Mouse (Mus musculus) embryonic facial prominence, embryonic 13.5 days (tissue): ENCODE data around the gene Ddb1. TPM values are rescaled to one million over a fixed set of nuclear protein-coding genes. Genes with fewer than 3 reads are reported as not detected.
A peak's percentile ranks its signal among the peaks of the same experiment; 100 is the strongest.

Experiments used
- ATAC-seq: fragments of 200-750 bp; cut with Nextera tagmentation; 2 replicates; pipeline ENCODE4 v1.8.0; 2017; ENCODE audit warnings: low read depth; ENCODE audit not compliant: insufficient number of reproducible peaks, insufficient read depth, low FRiP score, low TSS enrichment
- H3K27ac ChIP-seq: fragments of 300-500 bp; sonication (generic); 2 replicates; pipeline ENCODE4 v1.5.1; 2015; ENCODE audit warnings: moderate library complexity, mild to moderate bottlenecking, inconsistent platforms
- H3K27me3 ChIP-seq: fragments of 300-500 bp; sonication (generic); 2 replicates; pipeline ENCODE4 v1.6.1; 2015; ENCODE audit warnings: mild to moderate bottlenecking, inconsistent platforms
- H3K36me3 ChIP-seq: fragments of 300-500 bp; sonication (generic); 2 replicates; pipeline ENCODE4 v1.6.1; 2015; ENCODE audit warnings: mild to moderate bottlenecking, inconsistent platforms
- H3K4me1 ChIP-seq: fragments of 300-500 bp; sonication (generic); 2 replicates; pipeline ENCODE4 v1.6.1; 2015; ENCODE audit warnings: inconsistent platforms
- H3K4me2 ChIP-seq: fragments of 300-500 bp; sonication (generic); 2 replicates; pipeline ENCODE4 v1.6.1; 2015; ENCODE audit warnings: moderate library complexity, mild to moderate bottlenecking, inconsistent platforms
- H3K4me3 ChIP-seq: fragments of 300-500 bp; sonication (generic); 2 replicates; pipeline ENCODE4 v1.5.1; 2015; ENCODE audit warnings: mild to moderate bottlenecking, inconsistent platforms
- H3K9ac ChIP-seq: fragments of 300-500 bp; sonication (generic); 2 replicates; pipeline ENCODE4 v1.6.1; 2015; ENCODE audit warnings: mild to moderate bottlenecking, inconsistent platforms
- H3K9me3 ChIP-seq: fragments of 300-500 bp; sonication (generic); 2 replicates; pipeline ENCODE4 v1.6.1; 2016; ENCODE audit warnings: inconsistent platforms
- WGBS: fragments of 180-500 bp; shearing (Covaris S2); methylation state at CpG from one replicate; pipeline ENCODE4 v1.1.7; 2015; ENCODE audit warnings: mixed read lengths; 5-methylcytosine and 5-hydroxymethylcytosine counted together
- polyA plus RNA-seq: library from polyadenylated mRNA; unstranded; fragments of >200 nt; fragmentation: Nextera tagmentation; extraction: Ambion mirVana; gene quantifications from 2 replicates; pipeline ENCODE4 v1.2.1, GENCODE M21; 2015

Ddb1 gene
- polyA plus RNA-seq, 1 experiment from 2014 or later, result 355 TPM

DNA sequence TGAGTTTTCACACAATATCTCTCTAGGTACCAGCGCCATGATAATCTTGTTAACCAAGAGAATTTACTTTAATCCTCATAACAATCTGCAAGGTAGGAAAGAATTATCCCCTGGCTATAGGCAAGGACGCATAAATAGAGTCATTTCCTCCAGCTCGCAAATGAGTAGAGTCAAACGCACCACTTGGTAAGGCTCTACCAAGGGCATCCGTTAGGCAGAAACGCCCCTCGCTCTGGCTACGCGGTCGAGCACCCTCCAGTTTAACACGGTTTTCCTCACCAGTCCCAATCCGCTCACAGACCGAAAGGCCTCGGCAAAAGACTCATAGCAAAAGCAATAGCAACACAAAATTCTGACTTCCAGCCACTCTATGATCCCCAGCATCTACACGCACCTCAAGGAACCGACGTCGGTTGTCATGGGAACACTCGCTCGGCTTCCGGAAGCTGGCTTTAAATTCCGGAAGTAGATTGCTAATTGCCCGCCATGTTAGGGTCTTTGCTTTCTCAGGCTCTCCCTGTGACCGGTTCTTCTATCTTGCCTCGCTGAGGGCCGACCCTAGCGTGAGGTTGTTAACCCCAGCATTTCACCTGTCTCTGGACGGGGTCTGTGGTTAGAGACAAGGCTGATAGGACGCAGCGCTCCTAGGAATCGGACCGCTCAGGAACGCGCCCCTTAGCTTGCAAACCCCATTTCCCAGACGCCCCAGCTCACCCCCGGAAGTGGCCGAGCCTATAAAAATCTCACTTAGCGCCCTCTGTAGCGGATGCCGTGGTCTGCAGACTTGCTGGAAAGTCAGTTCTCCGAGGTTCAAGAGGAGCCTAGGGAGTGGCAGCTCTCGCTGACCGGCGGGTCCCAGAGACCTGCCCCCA, 28.2 kb upstream of the Ddb1 start, which contains the start of the genes Cyb561a3 and Tmem138:
Gene Cyb561a3 (plus strand): TSS at position 483 of the 872 bp plus-strand sequence.
Gene Tmem138 (minus strand): TSS at position 673 of the 872 bp plus-strand sequence.
- H3K36me3 ChIP-seq, result peaks cover 30% of the 10 kb centered on the region
- H3K4me2 ChIP-seq, result peak within 1 kb of the TSS; percentile 84
- H3K4me1 ChIP-seq, result peaks cover 18% of the 10 kb centered on the region
- peak; percentile 91 for ATAC-seq
- no peaks in the 10 kb centered on the region for H3K27me3 ChIP-seq
- H3K4me3 ChIP-seq, result peak within 1 kb of the TSS; percentile 68
- no peaks in the 10 kb centered on the region for H3K9me3 ChIP-seq
- H3K9ac ChIP-seq, result peak within 1 kb of the TSS; percentile 85
- under 1% methylated on average over 44 of the region's 44 CpGs for WGBS
- H3K27ac ChIP-seq, result peak within 1 kb of the TSS; percentile 88

DNA sequence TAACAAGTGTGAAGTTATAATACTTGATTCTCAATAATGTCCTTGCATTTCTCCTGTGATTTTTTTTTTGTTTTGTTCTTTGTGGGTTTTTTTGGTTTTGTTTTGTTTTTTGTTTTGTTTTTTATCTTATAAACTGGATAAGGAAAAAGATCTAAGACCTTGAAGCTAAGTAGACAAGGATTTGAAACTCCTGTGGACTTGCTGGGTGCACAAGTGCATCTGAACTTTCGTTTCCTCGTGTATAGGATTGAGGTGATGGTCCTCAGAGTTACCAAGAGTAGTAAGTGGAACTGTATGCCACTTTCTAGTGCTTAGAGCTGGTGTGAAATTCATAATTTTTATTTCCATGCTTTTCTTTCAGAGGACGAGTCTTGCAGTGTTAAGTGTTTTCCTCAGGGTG, 25.0 kb upstream of the Ddb1 start:
- peaks cover 18% of the 10 kb centered on the region for H3K4me1 ChIP-seq
- H3K9ac ChIP-seq, result no peak overlapping the region
- H3K36me3 ChIP-seq, result peaks cover 9% of the 10 kb centered on the region
- ATAC-seq, result no peak
- no peak overlapping the region for H3K27ac ChIP-seq
- no peak overlapping the region for H3K4me3 ChIP-seq
- no peak overlapping the region for H3K4me2 ChIP-seq
- 66% methylated on average over 3 of the region's 3 CpGs for WGBS
- no peaks in the 10 kb centered on the region for H3K9me3 ChIP-seq
- H3K27me3 ChIP-seq, result no peaks in the 10 kb centered on the region

DNA sequence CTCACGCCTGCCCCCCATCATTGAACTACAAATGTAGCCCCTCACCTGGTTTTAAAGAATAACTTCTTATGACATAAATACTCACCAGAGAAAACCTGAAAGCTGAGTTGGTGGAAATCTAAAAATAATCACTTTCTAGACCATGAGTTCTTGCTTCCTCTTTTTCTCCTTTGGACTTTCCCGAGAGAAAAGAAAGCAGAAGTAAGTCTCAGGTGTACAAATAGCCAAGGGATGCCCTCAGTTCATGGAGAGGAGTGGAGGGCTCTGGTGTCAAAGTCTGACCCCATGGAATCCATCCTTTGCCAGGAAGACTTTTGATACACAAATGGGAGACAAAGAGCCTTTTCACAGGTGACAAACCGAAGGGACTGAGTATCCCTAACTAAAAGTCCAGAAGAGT, 24.4 kb upstream of the Ddb1 start:
- 83% methylated on average over 3 of the region's 3 CpGs for WGBS
- no peak overlapping the region for H3K9ac ChIP-seq
- no peaks in the 10 kb centered on the region for H3K9me3 ChIP-seq
- H3K27me3 ChIP-seq, result no peaks in the 10 kb centered on the region
- H3K4me1 ChIP-seq, result peaks cover 18% of the 10 kb centered on the region
- no peak overlapping the region for H3K27ac ChIP-seq
- ATAC-seq, result no peak
- no peak overlapping the region for H3K4me2 ChIP-seq
- H3K4me3 ChIP-seq, result no peak overlapping the region
- H3K36me3 ChIP-seq, result peaks cover 7% of the 10 kb centered on the region

DNA sequence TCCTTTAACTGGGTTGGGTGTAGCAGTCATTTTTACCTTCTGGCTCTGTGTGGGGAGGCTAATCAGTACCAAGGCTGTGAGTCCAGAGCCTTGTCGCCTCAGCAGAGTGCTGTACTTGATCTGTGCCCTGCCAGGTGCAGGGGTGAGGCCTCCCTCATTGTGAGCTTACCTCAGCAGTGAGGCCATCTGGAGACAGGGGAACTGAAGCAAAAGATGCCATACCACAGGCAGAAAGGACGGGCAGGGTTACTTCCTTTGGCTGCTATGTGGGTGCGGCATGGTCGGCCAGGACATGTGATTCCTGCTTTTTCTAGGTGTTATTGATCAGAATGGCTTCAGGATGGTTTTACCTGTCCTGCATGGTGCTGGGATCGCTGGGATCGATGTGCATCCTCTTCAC, 23.1 kb upstream of the Ddb1 start:
- H3K27ac ChIP-seq, result no peak overlapping the region
- no peaks in the 10 kb centered on the region for H3K27me3 ChIP-seq
- no peak for ATAC-seq
- H3K9ac ChIP-seq, result no peak overlapping the region
- H3K36me3 ChIP-seq, result peaks cover 10% of the 10 kb centered on the region
- H3K4me3 ChIP-seq, result no peak overlapping the region
- peaks cover 13% of the 10 kb centered on the region for H3K4me1 ChIP-seq
- no peaks in the 10 kb centered on the region for H3K9me3 ChIP-seq
- H3K4me2 ChIP-seq, result no peak overlapping the region
- WGBS, result 85% methylated on average over 6 of the region's 6 CpGs

DNA sequence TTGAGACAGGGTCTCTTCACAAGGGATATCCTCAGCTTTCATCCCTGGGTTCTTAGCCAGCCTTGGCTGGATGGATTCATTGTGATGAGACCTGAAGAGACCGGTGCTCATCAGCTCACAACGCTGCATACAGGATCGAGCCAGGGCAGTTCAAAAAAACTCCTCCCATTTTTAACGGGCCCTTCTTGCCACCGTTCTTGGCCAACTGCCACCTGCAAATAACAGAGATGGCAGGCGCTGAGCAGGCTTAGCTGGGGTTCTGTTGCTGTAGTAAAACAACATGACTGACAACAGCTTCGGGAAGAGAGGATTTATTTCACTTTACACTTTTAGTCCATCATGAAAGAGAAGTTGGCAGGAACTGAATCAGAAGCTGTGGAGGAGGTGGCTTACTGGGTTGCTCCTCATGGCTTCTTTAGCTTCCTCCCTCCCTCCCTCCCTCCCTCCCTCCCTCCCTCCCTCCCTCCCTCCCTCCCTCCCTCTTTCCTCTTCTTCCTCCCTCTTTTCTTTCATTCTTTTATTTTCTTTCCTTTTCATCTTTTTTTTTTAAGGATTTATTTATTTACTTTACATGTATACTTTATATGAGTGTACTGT, 21.5 kb upstream of the Ddb1 start:
- H3K27me3 ChIP-seq, result no peaks in the 10 kb centered on the region
- H3K36me3 ChIP-seq, result peaks cover 14% of the 10 kb centered on the region
- H3K9me3 ChIP-seq, result no peaks in the 10 kb centered on the region
- H3K4me1 ChIP-seq, result peaks cover 4% of the 10 kb centered on the region
- H3K27ac ChIP-seq, result no peak overlapping the region
- no peak overlapping the region for H3K4me2 ChIP-seq
- WGBS, result 81% methylated on average over 7 of the region's 7 CpGs
- ATAC-seq, result no peak
- H3K4me3 ChIP-seq, result no peak overlapping the region
- H3K9ac ChIP-seq, result no peak overlapping the region

DNA sequence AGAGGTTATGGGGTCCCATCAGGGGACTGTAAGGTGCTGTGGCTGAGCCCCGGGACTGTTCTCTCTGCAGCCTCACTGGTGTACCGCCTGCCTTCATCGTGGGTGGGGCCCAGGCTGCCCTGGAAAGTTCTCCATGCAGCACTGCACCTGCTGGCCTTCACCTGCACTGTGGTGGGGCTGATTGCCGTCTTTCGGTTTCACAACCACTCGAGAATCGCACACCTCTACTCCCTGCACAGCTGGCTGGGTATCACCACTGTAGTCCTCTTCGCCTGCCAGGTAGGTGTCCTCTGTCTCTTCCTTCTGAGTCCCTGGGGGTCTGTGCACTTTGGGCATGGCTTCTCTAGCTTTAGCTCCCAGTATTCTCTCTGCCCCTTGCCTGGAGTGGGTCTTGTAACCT, 20.0 kb upstream of the Ddb1 start:
- Histone ChIP-seq H3K9ac (no peak overlapping the region), H3K9me3 (no peaks in the 10 kb centered on the region), H3K36me3 (peaks cover 14% of the 10 kb centered on the region), H3K4me3 (no peak overlapping the region), H3K27ac (no peak overlapping the region), H3K4me1 (peaks cover 11% of the 10 kb centered on the region), H3K27me3 (no peaks in the 10 kb centered on the region), H3K4me2 (no peak overlapping the region)
- 86% methylated on average over 8 of the region's 8 CpGs for WGBS
- no peak for ATAC-seq

DNA sequence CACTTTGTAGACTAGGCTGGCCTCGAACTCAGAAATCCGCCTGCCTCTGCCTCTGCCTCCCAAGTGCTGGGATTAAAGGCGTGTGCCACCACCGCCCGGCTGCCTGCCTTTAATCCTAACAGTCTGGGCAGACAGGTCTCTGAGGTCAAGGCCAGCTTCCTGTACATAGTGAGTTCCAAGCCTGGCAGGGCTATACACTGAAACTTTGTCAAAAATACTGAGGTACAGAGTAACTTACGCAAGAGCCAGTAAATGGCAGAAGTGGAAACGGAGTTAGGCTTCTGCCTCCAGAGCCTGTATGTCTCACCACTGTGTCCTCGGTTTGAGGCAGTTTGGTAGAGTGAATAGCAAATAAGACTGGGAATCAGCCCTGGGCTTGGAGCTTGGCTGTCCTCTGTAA, 17.9 kb upstream of the Ddb1 start:
- Histone ChIP-seq H3K9me3 (no peaks in the 10 kb centered on the region), H3K4me3 (no peak overlapping the region), H3K27me3 (no peaks in the 10 kb centered on the region), H3K9ac (no peak overlapping the region), H3K27ac (no peak overlapping the region), H3K4me2 (no peak overlapping the region), H3K36me3 (peaks cover 20% of the 10 kb centered on the region), H3K4me1 (peaks cover 11% of the 10 kb centered on the region)
- ATAC-seq, result no peak
- WGBS, result 83% methylated on average over 8 of the region's 8 CpGs

DNA sequence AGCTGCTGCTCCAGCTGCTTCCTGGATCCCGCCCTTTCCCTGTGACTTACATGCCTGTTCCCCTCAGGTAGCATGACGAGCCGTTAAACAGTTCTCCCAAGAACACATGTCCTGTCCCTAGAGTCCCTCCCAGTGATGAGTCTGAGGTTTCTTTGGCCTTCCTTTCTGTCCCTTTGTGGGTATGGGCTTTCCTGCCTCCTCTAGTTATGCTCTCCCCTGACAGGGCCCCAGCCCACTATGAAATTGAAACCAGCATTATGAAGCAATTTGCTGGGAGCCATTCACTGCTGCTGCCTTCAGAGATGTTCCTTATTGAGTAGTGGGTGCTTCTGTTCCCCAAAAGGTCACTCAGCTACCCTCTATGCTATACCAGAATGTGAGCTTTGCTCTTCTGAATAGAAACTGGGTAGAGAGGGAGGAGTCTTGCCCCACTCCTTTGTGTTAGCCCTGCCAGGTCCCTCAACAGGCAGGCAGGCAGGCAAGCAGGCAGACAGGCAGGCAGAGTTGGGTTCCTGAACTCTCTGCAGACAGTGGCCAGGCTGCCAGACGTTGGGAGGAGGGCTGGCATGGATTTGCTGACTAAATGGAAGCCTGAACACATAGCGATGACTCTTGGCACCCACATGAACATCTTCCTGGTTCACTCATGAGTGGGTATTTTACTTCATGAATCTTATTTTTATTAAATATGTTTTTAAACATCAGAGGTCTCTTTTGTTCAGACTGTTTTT, 15.8 kb upstream of the Ddb1 start:
- Histone ChIP-seq H3K36me3 (peaks cover 25% of the 10 kb centered on the region), H3K4me3 (no peak overlapping the region), H3K4me1 (peaks cover 11% of the 10 kb centered on the region), H3K27me3 (no peaks in the 10 kb centered on the region), H3K9me3 (no peaks in the 10 kb centered on the region), H3K27ac (peak overlapping the region; percentile 86), H3K4me2 (peak overlapping the region; percentile 7; the same call in 1 of the 2 replicates), H3K9ac (peak overlapping the region; percentile 2; the same call in 1 of the 2 replicates)
- WGBS, result 32% methylated on average over 5 of the region's 5 CpGs
- peak; percentile 8; the same call in 1 of the 2 replicates for ATAC-seq

DNA sequence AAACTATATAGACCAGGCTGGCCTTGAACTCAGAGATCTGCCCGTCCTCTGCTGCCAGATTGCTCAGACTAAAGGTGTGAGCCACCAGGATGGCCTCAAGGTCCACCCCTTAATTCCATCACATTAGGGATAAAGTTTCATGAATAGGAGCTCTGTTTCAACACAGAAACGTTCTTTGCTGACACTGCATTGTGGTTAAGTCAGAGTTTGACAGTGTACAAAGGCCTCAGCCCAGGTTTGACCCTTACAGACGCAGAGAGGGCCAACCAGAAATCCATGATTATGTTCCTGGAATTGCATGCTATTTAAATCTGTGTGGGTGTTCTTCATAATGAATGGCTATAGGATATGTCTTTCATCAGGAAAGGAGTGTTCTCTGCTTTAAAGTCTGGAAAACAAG, 14.8 kb upstream of the Ddb1 start:
- H3K36me3 ChIP-seq, result peaks cover 31% of the 10 kb centered on the region
- H3K4me3 ChIP-seq, result no peak overlapping the region
- ATAC-seq, result no peak
- no peaks in the 10 kb centered on the region for H3K9me3 ChIP-seq
- no peak overlapping the region for H3K9ac ChIP-seq
- H3K4me1 ChIP-seq, result peaks cover 11% of the 10 kb centered on the region
- 55% methylated on average over 3 of the region's 3 CpGs for WGBS
- H3K4me2 ChIP-seq, result no peak overlapping the region
- 0 out of 2 replicates have a peak overlapping the region, but pooled peaks have one; percentile 86 for H3K27ac ChIP-seq
- no peaks in the 10 kb centered on the region for H3K27me3 ChIP-seq

DNA sequence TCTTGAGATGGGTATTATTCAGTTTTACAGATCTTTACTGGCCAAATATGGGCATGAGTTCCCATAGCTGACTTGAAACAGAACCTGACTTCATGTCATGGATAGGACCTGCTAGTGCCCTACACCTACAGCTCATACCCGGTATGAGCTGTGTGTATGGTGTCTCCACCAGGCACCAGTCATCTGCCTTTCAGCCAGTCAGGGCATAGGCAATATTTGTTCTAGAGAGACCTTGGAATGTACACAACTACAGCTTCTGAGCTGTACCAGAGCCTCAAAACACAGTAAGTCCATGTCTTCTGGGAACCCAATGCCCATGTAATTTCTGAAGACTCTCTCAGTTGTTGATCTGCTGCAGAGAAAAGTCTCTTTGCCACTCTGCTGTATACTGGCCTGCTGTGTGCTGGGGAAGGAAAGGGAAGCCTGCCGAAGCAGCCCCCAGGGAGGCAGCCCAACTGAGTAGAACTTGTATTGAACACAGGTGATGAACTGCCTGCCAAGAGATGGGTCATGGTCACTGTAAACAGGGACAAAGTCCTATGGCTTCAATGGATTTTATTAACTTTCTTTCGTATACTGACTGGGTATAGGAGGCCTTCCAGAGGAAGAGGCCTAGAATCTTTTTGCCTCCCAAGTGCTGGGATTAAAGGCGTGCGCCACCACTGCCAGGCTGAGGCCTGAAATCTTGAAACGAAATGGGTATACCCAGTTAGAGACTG, 13.3 kb upstream of the Ddb1 start:
- Histone ChIP-seq H3K4me2 (no peak overlapping the region), H3K9ac (no peak overlapping the region), H3K27ac (no peak overlapping the region), H3K4me1 (peaks cover 11% of the 10 kb centered on the region), H3K36me3 (peaks cover 43% of the 10 kb centered on the region), H3K4me3 (no peak overlapping the region), H3K9me3 (no peaks in the 10 kb centered on the region), H3K27me3 (no peaks in the 10 kb centered on the region)
- WGBS, result 88% methylated on average over 6 of the region's 6 CpGs
- ATAC-seq, result no peak

DNA sequence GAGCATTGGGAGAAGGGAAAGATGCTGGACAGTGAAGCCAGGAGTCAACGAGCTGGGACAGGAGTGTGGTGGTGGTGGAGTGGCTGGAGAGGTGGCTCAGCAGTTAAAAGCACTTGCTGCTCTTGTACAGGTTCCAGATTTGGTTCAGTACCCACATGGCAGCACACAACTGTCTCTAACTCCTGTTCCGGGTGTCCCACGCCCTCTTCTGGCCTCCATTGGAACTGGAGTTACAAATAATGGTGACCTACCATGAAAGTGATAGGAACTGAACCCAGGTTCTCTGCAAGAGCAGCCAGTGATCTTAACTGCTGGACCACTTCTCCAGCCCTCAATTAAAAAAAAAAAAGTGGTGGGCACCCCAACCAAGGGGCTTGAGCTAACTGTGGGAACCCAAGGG, 6.9 kb upstream of the Ddb1 start:
- no peak overlapping the region for H3K9ac ChIP-seq
- H3K4me2 ChIP-seq, result no peak overlapping the region
- H3K4me1 ChIP-seq, result peaks cover 8% of the 10 kb centered on the region
- H3K4me3 ChIP-seq, result no peak overlapping the region
- no peak overlapping the region for H3K27ac ChIP-seq
- no peak for ATAC-seq
- peaks cover 55% of the 10 kb centered on the region for H3K36me3 ChIP-seq
- no peaks in the 10 kb centered on the region for H3K27me3 ChIP-seq
- WGBS, result 38% methylated on average over 3 of the region's 3 CpGs
- H3K9me3 ChIP-seq, result no peaks in the 10 kb centered on the region
